Mouse (Mus musculus): ENCODE results near the gene App. TPM values are rescaled to one million over a fixed set of nuclear protein-coding genes. Genes with fewer than 3 reads are reported as not detected.

Gene App
- polyA plus RNA-seq, 1 experiment: 107 TPM

DNA sequence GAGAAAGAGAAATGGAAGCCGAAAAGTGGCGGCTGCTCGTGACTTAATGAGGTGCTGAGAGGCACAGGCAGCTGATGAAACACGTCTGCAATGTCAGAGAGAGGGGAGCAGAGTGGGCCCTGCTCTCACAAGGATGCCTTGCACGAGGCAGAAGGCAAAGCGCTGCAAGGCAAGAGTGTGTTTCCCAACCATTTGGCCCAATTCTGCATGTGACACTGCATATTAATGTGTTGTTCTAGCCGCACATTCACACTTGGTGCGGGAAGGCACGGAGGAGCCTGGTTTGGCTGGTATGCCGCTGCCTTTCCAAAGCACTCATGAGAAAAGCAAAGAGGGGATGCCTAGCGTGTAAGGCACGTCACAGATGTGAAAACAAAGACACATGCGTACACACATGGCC is 63.1 kb downstream of the App start:
- Histone ChIP-seq H3K79me2 (ENCODE audit: control insufficient read depth, insufficient read depth) (peaks cover 61% of the 10 kb centered on the region), H3K79me3 (ENCODE audit: low read depth) (peaks cover 9% of the 10 kb centered on the region), H3K27me3 (ENCODE audit: control insufficient read depth, insufficient read depth, insufficient read length) (no peaks in the 10 kb centered on the region), H3K4me3 (ENCODE audit: insufficient read depth, poor library complexity, severe bottlenecking) (no peak overlapping the region), H3ac (ENCODE audit: control insufficient read depth, insufficient read length, low read depth) (no peak overlapping the region), H3K36me3 (ENCODE audit: control insufficient read depth, insufficient read depth) (no peaks in the 10 kb centered on the region)
- TF ChIP-seq CEBPB (IDR thresholded peaks at IDR 0.05; ENCODE audit: low read depth): no peak
- TF ChIP-seq MYOD1 (IDR thresholded peaks at IDR 0.05; ENCODE audit: control insufficient read depth, insufficient read length, low read depth): no peak
- no peak for TF ChIP-seq MYOG (IDR thresholded peaks at IDR 0.05; ENCODE audit: control insufficient read depth, extremely low read depth, insufficient read length)

DNA sequence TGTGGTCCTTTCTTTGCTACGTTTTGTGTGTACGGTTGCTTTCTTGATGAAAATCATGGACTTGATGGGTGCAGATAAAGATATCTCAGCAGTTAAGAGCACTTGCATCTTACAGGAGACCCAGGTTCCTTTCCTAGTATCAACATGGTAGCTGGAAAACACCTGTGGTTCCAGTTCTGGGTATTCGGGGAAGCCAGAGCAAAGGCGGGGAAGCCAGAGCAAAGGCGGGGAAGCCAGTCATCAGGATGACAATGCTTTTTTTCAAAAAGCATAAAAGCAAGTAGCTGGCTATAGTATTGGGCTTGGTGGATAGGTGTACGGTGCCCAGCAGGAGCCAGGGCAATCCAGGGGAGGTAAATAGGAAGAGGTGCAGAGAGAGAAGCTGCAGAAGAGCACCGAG is 65.1 kb downstream of the App start:
- no peak for TF ChIP-seq FOSL1 (IDR thresholded peaks at IDR 0.05; ENCODE audit: insufficient read depth, low read length, poor library complexity, severe bottlenecking)
- no peak for TF ChIP-seq CEBPB (IDR thresholded peaks at IDR 0.05; ENCODE audit: low read depth)
- TF ChIP-seq USF1 (IDR thresholded peaks at IDR 0.05; ENCODE audit: low read depth): no peak
- no peak for TF ChIP-seq MAX (IDR thresholded peaks at IDR 0.05)
- no peak for TF ChIP-seq CTCF (IDR thresholded peaks at IDR 0.05; ENCODE audit: control insufficient read depth, insufficient read depth, insufficient read length)
- TF ChIP-seq MYOD1 (IDR thresholded peaks at IDR 0.05; ENCODE audit: control insufficient read depth, insufficient read length, low read depth): no peak
- no peak for TF ChIP-seq MYOG (IDR thresholded peaks at IDR 0.05; ENCODE audit: control insufficient read depth, extremely low read depth, insufficient read length)

DNA sequence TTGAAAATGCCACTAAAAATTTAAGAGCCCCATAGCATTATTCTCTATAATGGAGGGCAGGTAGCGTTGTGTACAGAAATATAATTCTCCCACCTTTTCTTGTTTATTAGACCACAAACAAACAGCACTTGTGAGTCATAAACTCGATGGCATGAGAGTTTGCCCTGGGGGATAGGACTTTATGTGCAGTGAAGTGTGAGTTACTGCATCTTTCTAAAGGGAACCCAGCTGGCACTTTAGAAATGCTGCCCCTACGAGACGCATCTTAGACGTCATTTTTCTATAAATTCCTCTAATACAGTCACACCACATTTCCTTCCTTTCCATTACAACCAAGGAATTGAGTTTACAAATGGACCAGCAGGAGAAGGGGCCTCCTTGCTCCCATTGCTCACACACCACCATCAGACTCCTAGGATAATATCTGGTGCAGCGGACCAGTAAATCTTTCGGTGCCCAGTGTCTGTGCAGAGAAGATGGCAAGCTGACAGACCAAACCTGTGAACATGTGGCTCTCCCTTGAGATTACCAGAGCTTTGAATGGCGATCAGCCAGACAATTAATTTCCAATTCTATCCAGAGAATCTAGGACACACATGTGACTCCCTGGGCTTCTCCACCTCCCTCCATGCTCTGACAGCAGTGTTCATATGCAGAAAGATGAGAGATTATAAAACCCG is 66.8 kb downstream of the App start:
- TF ChIP-seq FOSL1 (IDR thresholded peaks at IDR 0.05; ENCODE audit: insufficient read depth, low read length, poor library complexity, severe bottlenecking) (no peak), CEBPB (IDR thresholded peaks at IDR 0.05; ENCODE audit: low read depth) (no peak), MYOG (IDR thresholded peaks at IDR 0.05; ENCODE audit: control insufficient read depth, extremely low read depth, insufficient read length) (no peak), CTCF (IDR thresholded peaks at IDR 0.05; ENCODE audit: control insufficient read depth, insufficient read depth, insufficient read length) (no peak), USF1 (IDR thresholded peaks at IDR 0.05; ENCODE audit: low read depth) (no peak), MYOD1 (IDR thresholded peaks at IDR 0.05; ENCODE audit: control insufficient read depth, insufficient read length, low read depth) (no peak), MAX (IDR thresholded peaks at IDR 0.05) (no peak)
- peaks cover 35% of the 10 kb centered on the region for H3K79me2 ChIP-seq (ENCODE audit: control insufficient read depth, insufficient read depth)
- no peak overlapping the region for H3K4me3 ChIP-seq (ENCODE audit: insufficient read depth, poor library complexity, severe bottlenecking)
- H3ac ChIP-seq (ENCODE audit: control insufficient read depth, insufficient read length, low read depth): no peak overlapping the region
- H3K36me3 ChIP-seq (ENCODE audit: control insufficient read depth, insufficient read depth): peaks cover 7% of the 10 kb centered on the region
- peaks cover 7% of the 10 kb centered on the region for H3K79me3 ChIP-seq (ENCODE audit: low read depth)
- H3K27me3 ChIP-seq (ENCODE audit: control insufficient read depth, insufficient read depth, insufficient read length): no peaks in the 10 kb centered on the region

More for the DNA sequence above, 65.1 kb downstream of the App start:
- Histone ChIP-seq H3K79me2 (ENCODE audit: control insufficient read depth, insufficient read depth) (peaks cover 50% of the 10 kb centered on the region), H3K36me3 (ENCODE audit: control insufficient read depth, insufficient read depth) (no peaks in the 10 kb centered on the region), H3K79me3 (ENCODE audit: low read depth) (peaks cover 7% of the 10 kb centered on the region), H3K4me3 (ENCODE audit: insufficient read depth, poor library complexity, severe bottlenecking) (no peak overlapping the region), H3K27me3 (ENCODE audit: control insufficient read depth, insufficient read depth, insufficient read length) (no peaks in the 10 kb centered on the region), H3ac (ENCODE audit: control insufficient read depth, insufficient read length, low read depth) (no peak overlapping the region)

DNA sequence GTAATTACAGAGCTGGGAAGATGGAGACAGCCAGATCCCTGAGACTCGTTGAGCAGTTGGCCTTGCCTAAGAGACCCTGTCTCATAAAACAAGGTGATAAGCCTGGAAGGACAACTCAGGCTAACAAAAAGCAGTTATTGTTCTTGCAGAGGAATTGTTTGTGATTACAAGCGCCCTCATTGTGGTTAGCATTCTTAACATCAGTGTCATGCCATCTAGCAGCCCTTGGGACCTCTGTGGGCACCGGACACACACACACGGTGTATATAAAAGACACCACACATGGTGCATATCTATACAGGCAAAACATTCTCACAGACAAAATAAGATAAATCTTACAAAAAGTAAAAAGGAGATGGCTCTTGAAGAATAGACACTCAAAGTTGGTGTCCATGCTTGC is 68.0 kb downstream of the App start:
- peaks cover 7% of the 10 kb centered on the region for H3K79me3 ChIP-seq (ENCODE audit: low read depth)
- no peaks in the 10 kb centered on the region for H3K27me3 ChIP-seq (ENCODE audit: control insufficient read depth, insufficient read depth, insufficient read length)
- H3ac ChIP-seq (ENCODE audit: control insufficient read depth, insufficient read length, low read depth): no peak overlapping the region
- H3K36me3 ChIP-seq (ENCODE audit: control insufficient read depth, insufficient read depth): peaks cover 16% of the 10 kb centered on the region
- H3K4me3 ChIP-seq (ENCODE audit: insufficient read depth, poor library complexity, severe bottlenecking): no peak overlapping the region
- H3K79me2 ChIP-seq (ENCODE audit: control insufficient read depth, insufficient read depth): peaks cover 30% of the 10 kb centered on the region
- TF ChIP-seq USF1 (IDR thresholded peaks at IDR 0.05; ENCODE audit: low read depth) (no peak), MYOD1 (IDR thresholded peaks at IDR 0.05; ENCODE audit: control insufficient read depth, insufficient read length, low read depth) (peak; percentile 19), CTCF (IDR thresholded peaks at IDR 0.05; ENCODE audit: control insufficient read depth, insufficient read depth, insufficient read length) (no peak)

DNA sequence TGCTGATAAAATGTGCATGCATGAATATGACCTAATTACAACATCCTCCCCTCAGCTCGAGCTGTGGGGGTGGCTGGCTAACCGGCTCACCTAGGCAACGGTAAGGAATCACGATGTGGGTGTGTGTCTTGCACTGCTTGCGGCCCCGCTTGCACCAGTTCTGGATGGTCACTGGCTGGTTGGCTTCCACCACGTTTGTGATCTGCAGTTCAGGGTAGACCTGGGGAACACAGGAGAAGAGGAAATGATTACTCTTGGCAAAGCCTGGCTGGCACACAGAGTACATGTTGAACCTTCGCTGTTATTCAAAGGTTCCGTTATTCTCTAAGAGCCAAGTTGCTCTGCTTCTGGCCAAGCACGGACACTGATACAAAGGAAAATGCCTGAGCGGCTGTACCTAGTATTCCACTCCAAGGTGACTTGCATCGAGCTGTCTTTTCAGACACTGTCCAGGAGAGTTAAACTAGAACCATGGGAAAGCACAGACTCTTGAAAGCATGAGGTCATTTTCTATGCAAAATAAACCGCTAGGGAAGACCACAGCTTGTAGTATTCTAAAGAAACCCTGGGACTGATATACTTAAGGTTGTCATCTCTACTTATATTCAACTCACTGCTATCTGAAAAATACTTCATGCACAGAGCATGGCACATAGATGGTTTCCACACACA is 70.3 kb downstream of the App start:
- no peak overlapping the region for H3ac ChIP-seq (ENCODE audit: control insufficient read depth, insufficient read length, low read depth)
- TF ChIP-seq CTCF (IDR thresholded peaks at IDR 0.05; ENCODE audit: control insufficient read depth, insufficient read depth, insufficient read length): no peak
- no peaks in the 10 kb centered on the region for H3K27me3 ChIP-seq (ENCODE audit: control insufficient read depth, insufficient read depth, insufficient read length)
- peaks cover 16% of the 10 kb centered on the region for H3K36me3 ChIP-seq (ENCODE audit: control insufficient read depth, insufficient read depth)
- H3K79me3 ChIP-seq (ENCODE audit: low read depth): peaks cover 4% of the 10 kb centered on the region
- peaks cover 11% of the 10 kb centered on the region for H3K79me2 ChIP-seq (ENCODE audit: control insufficient read depth, insufficient read depth)
- no peak overlapping the region for H3K4me3 ChIP-seq (ENCODE audit: insufficient read depth, poor library complexity, severe bottlenecking)

DNA sequence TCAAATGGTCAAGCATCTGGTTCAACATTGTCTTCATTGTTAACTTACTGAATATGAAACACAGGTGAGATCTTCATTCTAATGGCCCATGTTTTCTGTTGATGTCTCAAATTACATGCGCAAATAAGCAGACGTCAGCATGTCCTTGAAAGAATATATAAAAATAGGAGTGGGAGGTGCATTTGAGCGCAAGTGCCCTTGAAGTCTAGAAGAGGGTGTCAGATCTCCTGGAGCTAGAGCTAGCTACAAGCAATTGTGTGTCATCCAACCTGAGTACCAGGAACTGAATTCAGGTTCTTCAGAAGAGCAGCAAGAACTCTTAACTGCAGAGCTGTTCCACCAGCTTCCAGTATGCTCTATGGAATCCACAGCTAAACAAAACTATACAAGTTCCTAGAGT is 72.0 kb downstream of the App start:
- Histone ChIP-seq H3ac (ENCODE audit: control insufficient read depth, insufficient read length, low read depth) (no peak overlapping the region), H3K27me3 (ENCODE audit: control insufficient read depth, insufficient read depth, insufficient read length) (no peaks in the 10 kb centered on the region), H3K79me3 (ENCODE audit: low read depth) (no peaks in the 10 kb centered on the region), H3K79me2 (ENCODE audit: control insufficient read depth, insufficient read depth) (peaks cover 4% of the 10 kb centered on the region), H3K4me3 (ENCODE audit: insufficient read depth, poor library complexity, severe bottlenecking) (no peak overlapping the region), H3K36me3 (ENCODE audit: control insufficient read depth, insufficient read depth) (peaks cover 27% of the 10 kb centered on the region)
- TF ChIP-seq CTCF (IDR thresholded peaks at IDR 0.05; ENCODE audit: control insufficient read depth, insufficient read depth, insufficient read length): no peak
- TF ChIP-seq FOSL1 (IDR thresholded peaks at IDR 0.05; ENCODE audit: insufficient read depth, low read length, poor library complexity, severe bottlenecking): no peak
- no peak for TF ChIP-seq USF1 (IDR thresholded peaks at IDR 0.05; ENCODE audit: low read depth)
- no peak for TF ChIP-seq MAX (IDR thresholded peaks at IDR 0.05)
- TF ChIP-seq MYOD1 (IDR thresholded peaks at IDR 0.05; ENCODE audit: control insufficient read depth, insufficient read length, low read depth): no peak
- TF ChIP-seq MYOG (IDR thresholded peaks at IDR 0.05; ENCODE audit: control insufficient read depth, extremely low read depth, insufficient read length): no peak
- TF ChIP-seq CEBPB (IDR thresholded peaks at IDR 0.05; ENCODE audit: low read depth): no peak

Measured in C2C12 (cell line).